Comparison of ENCODE assay signal across 14 mouse cellular contexts in the genomic region with DNA sequence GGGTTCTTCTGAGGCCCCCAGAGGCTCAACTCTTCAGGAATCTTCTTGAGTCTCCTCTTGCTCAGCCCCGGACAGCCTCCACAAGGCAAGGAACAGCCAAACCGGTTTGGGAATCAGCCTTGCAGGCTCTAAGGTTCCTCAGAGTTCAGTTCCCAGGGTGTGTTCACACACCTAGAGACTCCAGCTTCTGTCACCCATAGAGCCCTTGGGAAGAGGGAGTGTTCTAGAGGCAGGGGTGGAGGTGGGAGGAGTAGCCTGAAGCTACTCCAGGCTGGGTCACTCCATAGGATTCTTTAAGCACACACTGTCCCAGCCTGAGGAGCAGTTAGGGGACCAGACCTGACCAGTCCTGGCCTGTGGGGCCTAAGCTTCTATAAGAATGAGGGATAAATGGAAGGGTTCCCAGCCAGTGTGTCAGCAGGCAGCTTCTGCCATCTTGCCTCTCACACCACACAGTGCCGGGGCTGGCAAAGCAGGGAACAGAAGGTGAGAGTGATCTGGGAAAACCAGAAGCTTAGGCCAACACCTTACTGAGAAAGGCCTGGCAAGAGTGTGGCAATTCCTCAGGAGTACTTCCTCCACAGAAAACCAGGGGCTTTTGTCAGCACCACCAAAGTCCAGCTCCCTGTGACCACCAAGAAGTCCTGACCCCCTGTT.
A peak's percentile ranks its signal among the peaks of the same experiment; 100 is the strongest.
DNase-seq lines count a peak whose midpoint lies in the region; ATAC-seq and TF ChIP-seq lines count a peak whose summit lies in the region.
"Had no signal": no experiment of that assay in that cellular context is flagged by ENCODE, and none has a peak within 500 bp of the region (broad histone marks: within the 10 kb centered on the region; RNA-seq: fewer than 3 reads in every experiment).

No protein-coding gene starts in this region.

- 90% methylated on average over 3 of the region's 3 CpGs for WGBS in forebrain, embryonic 10.5 days
- WGBS in forebrain, embryonic 15.5 days = 78% methylated on average over 3 of the region's 3 CpGs
- 73% methylated on average over 3 of the region's 3 CpGs for WGBS in stomach, embryonic 14.5 days

- H3K9ac ChIP-seq in forebrain, embryonic 15.5 days (replicated peaks) = no peak overlapping the region
- H3K9ac ChIP-seq in stomach, embryonic 14.5 days (replicated peaks; ENCODE audit: low read depth, low read length) = no peak overlapping the region
- H3K9ac ChIP-seq: embryonic facial prominence, embryonic 13.5 days had no signal

- H3K36me3 ChIP-seq in forebrain, embryonic 10.5 days (replicated peaks) = peaks cover 91% of the 10 kb centered on the region
- peaks cover 14% of the 10 kb centered on the region; the same call in 1 of the 2 replicates for H3K36me3 ChIP-seq in forebrain, embryonic 15.5 days
- peaks cover 11% of the 10 kb centered on the region for H3K36me3 ChIP-seq in stomach, embryonic 14.5 days (ENCODE audit: control insufficient read depth, insufficient read depth, low read length)
- H3K36me3 ChIP-seq: G1E had no signal

- no peak for ATAC-seq in forebrain, embryonic 15.5 days (replicated peaks)
- ATAC-seq in stomach, embryonic 14.5 days (ENCODE audit: insufficient number of reproducible peaks, insufficient read depth, low FRiP score, low read depth) = peak; percentile 49; the same call in 1 of the 2 replicates
- ATAC-seq: hindbrain, embryonic 16.5 days had no signal

- no peak overlapping the region for H3K4me2 ChIP-seq in forebrain, embryonic 15.5 days (replicated peaks)
- H3K4me2 ChIP-seq in stomach, embryonic 14.5 days (replicated peaks; ENCODE audit: low read depth, low read length) = no peak overlapping the region
- H3K4me2 ChIP-seq: embryonic facial prominence, embryonic 13.5 days had no signal

- H3K4me3 ChIP-seq in forebrain, embryonic 10.5 days = no peak overlapping the region
- H3K4me3 ChIP-seq in forebrain, embryonic 15.5 days = no peak overlapping the region
- no peak overlapping the region for H3K4me3 ChIP-seq in layer of hippocampus, adult 2 months
- no peak overlapping the region for H3K4me3 ChIP-seq in stomach, embryonic 14.5 days (ENCODE audit: low read depth, low read length)
- H3K4me3 ChIP-seq: embryonic facial prominence, embryonic 13.5 days; midbrain, embryonic 10.5 days had no signal

- no peak for DNase-seq in forebrain, embryonic 10.5 days (ENCODE audit: extremely low spot score, low spot score)
- DNase-seq in layer of hippocampus, adult 2 months (ENCODE audit: low spot score in 2 of 2) = no peak
- no peak for DNase-seq in layer of hippocampus, adult 18-20 months (ENCODE audit: low spot score in 2 of 2)
- DNase-seq in cerebellum, postnatal 36 days = peak; percentile 70
- no peak for DNase-seq in urinary bladder, postnatal 10 days (ENCODE audit: low spot score)
- DNase-seq in liver = no peak
- DNase-seq: lung, adult 2 months; thymus, adult 2 months had no signal

- H3K27me3 ChIP-seq in forebrain, embryonic 10.5 days (ENCODE audit: poor library complexity, severe bottlenecking) = no peaks in the 10 kb centered on the region
- no peaks in the 10 kb centered on the region for H3K27me3 ChIP-seq in forebrain, embryonic 15.5 days
- no peaks in the 10 kb centered on the region for H3K27me3 ChIP-seq in stomach, embryonic 14.5 days (ENCODE audit: control insufficient read depth, insufficient read depth, low read length)
- H3K27me3 ChIP-seq: embryonic facial prominence, embryonic 13.5 days had no signal

- peaks cover 42% of the 10 kb centered on the region for H3K4me1 ChIP-seq in forebrain, embryonic 10.5 days
- peaks cover 67% of the 10 kb centered on the region for H3K4me1 ChIP-seq in forebrain, embryonic 15.5 days
- peaks cover 34% of the 10 kb centered on the region for H3K4me1 ChIP-seq in stomach, embryonic 14.5 days (ENCODE audit: control insufficient read depth, insufficient read depth, low read length)

- TF ChIP-seq CTCF in layer of hippocampus, adult 2 months (conservative IDR thresholded peaks at IDR 0.05) = no peak

- H3K9me3 ChIP-seq in forebrain, embryonic 10.5 days = no peaks in the 10 kb centered on the region
- H3K9me3 ChIP-seq in forebrain, embryonic 15.5 days = no peaks in the 10 kb centered on the region
- H3K9me3 ChIP-seq in stomach, embryonic 14.5 days (ENCODE audit: control insufficient read depth, low read depth, low read length) = no peaks in the 10 kb centered on the region
- H3K9me3 ChIP-seq: embryonic facial prominence, embryonic 13.5 days; midbrain, embryonic 10.5 days had no signal

- 0 out of 2 replicates have a peak overlapping the region, but pooled peaks have one; percentile 11 for H3K27ac ChIP-seq in forebrain, embryonic 10.5 days
- no peak overlapping the region for H3K27ac ChIP-seq in forebrain, embryonic 15.5 days (replicated peaks)
- peak overlapping the region; percentile 78; the same call in 1 of the 2 replicates for H3K27ac ChIP-seq in layer of hippocampus, adult 2 months
- peak overlapping the region; percentile 48; the same call in 1 of the 2 replicates for H3K27ac ChIP-seq in stomach, embryonic 14.5 days (ENCODE audit: low read length)
- H3K27ac ChIP-seq: embryonic facial prominence, embryonic 13.5 days; midbrain, embryonic 10.5 days had no signal

Comparison
In these comparisons a context has a peak if more than half of its experiments do, and no peak if none do; other contexts are left out.
1. DNase-seq: peak in cerebellum, postnatal 36 days (2 of 2); none in forebrain, embryonic 10.5 days (single experiment), layer of hippocampus, adult 2 months (0 of 2), layer of hippocampus, adult 18-20 months (0 of 2), urinary bladder, postnatal 10 days (single experiment) and liver (single experiment).